Mouse (Mus musculus): ENCODE measurements around the gene Got2. TPM values are rescaled to one million over a fixed set of nuclear protein-coding genes. Genes with fewer than 3 reads are reported as not detected.
"Not testable (repeated sequence)": the region's sequence is repeated elsewhere in the genome, so short reads cannot be mapped to it uniquely, and the experiment has no call there.

The Got2 gene
- polyA plus RNA-seq, 1 experiment: not detected

GRCm38 (mm10) chr8:95832603-95833434 lies 55.5 kb downstream of the Got2 start:
- TF ChIP-seq CTCF (IDR thresholded peaks at IDR 0.05; ENCODE audit: insufficient read depth, low read depth, low read length): no peak
- no peak for TF ChIP-seq POLR2A (IDR thresholded peaks at IDR 0.05; ENCODE audit: insufficient read depth, low read depth, low read length)
- 18% methylated on average over 16 of the region's 16 CpGs for WGBS
- no peak overlapping the region for H3K27ac ChIP-seq (ENCODE audit: insufficient read depth, low read depth, low read length)
- H3K4me3 ChIP-seq (ENCODE audit: insufficient read depth, low read depth, low read length): no peak overlapping the region
- peaks cover 7% of the 10 kb centered on the region for H3K4me1 ChIP-seq (ENCODE audit: control insufficient read depth, insufficient read depth, low read length)

- H3K4me3 ChIP-seq (ENCODE audit: insufficient read depth, low read depth, low read length): no peak overlapping the region
- no peak overlapping the region for H3K27ac ChIP-seq (ENCODE audit: insufficient read depth, low read depth, low read length)
- H3K4me1 ChIP-seq (ENCODE audit: control insufficient read depth, insufficient read depth, low read length): peaks cover 7% of the 10 kb centered on the region
- WGBS: 79% methylated on average over 3 of the region's 3 CpGs
- TF ChIP-seq POLR2A (IDR thresholded peaks at IDR 0.05; ENCODE audit: insufficient read depth, low read depth, low read length): no peak
- no peak for TF ChIP-seq CTCF (IDR thresholded peaks at IDR 0.05; ENCODE audit: insufficient read depth, low read depth, low read length)
These were observed 58.2 kb downstream of the Got2 start for GRCm38 (mm10) chr8:95830144-95830543.

- not testable (repeated sequence) for H3K27ac ChIP-seq (ENCODE audit: insufficient read depth, low read depth, low read length); H3K4me3 ChIP-seq (ENCODE audit: insufficient read depth, low read depth, low read length); H3K4me1 ChIP-seq (ENCODE audit: control insufficient read depth, insufficient read depth, low read length)
- WGBS: 68% methylated on average over 25 of the region's 25 CpGs
These were observed 63.2 kb downstream of the Got2 start, which contains the start of gene Sap18b for GRCm38 (mm10) chr8:95825162-95825561. Sap18b (plus strand) TSS chr8:95825346.

- Histone ChIP-seq H3K27ac (ENCODE audit: insufficient read depth, low read depth, low read length) (no peak overlapping the region), H3K4me3 (ENCODE audit: insufficient read depth, low read depth, low read length) (no peak overlapping the region), H3K4me1 (ENCODE audit: control insufficient read depth, insufficient read depth, low read length) (no peaks in the 10 kb centered on the region)
- WGBS: 82% methylated on average over 3 of the region's 3 CpGs
- TF ChIP-seq POLR2A (IDR thresholded peaks at IDR 0.05; ENCODE audit: insufficient read depth, low read depth, low read length) (no peak), CTCF (IDR thresholded peaks at IDR 0.05; ENCODE audit: insufficient read depth, low read depth, low read length) (no peak)
These were observed 65.6 kb downstream of the Got2 start for GRCm38 (mm10) chr8:95822699-95823098.

- H3K27ac ChIP-seq (ENCODE audit: insufficient read depth, low read depth, low read length): no peak overlapping the region
- TF ChIP-seq CTCF (IDR thresholded peaks at IDR 0.05; ENCODE audit: insufficient read depth, low read depth, low read length) (no peak), POLR2A (IDR thresholded peaks at IDR 0.05; ENCODE audit: insufficient read depth, low read depth, low read length) (no peak)
- no peak overlapping the region for H3K4me3 ChIP-seq (ENCODE audit: insufficient read depth, low read depth, low read length)
- WGBS: 83% methylated on average over 5 of the region's 5 CpGs
- no peaks in the 10 kb centered on the region for H3K4me1 ChIP-seq (ENCODE audit: control insufficient read depth, insufficient read depth, low read length)
These were observed 66.3 kb downstream of the Got2 start for GRCm38 (mm10) chr8:95822096-95822495.

- TF ChIP-seq CTCF (IDR thresholded peaks at IDR 0.05; ENCODE audit: insufficient read depth, low read depth, low read length): no peak
- no peak for TF ChIP-seq POLR2A (IDR thresholded peaks at IDR 0.05; ENCODE audit: insufficient read depth, low read depth, low read length)
- H3K27ac ChIP-seq (ENCODE audit: insufficient read depth, low read depth, low read length): no peak overlapping the region
- 90% methylated on average over 6 of the region's 6 CpGs for WGBS
- no peak overlapping the region for H3K4me3 ChIP-seq (ENCODE audit: insufficient read depth, low read depth, low read length)
- no peaks in the 10 kb centered on the region for H3K4me1 ChIP-seq (ENCODE audit: control insufficient read depth, insufficient read depth, low read length)
These were observed 67.1 kb downstream of the Got2 start for GRCm38 (mm10) chr8:95821266-95821665.

GRCm38 (mm10) chr8:95818211-95818610 lies 70.1 kb downstream of the Got2 start:
- 45% methylated on average over 1 of the region's 1 CpGs for WGBS
- H3K4me3 ChIP-seq (ENCODE audit: insufficient read depth, low read depth, low read length): no peak overlapping the region
- no peak for TF ChIP-seq CTCF (IDR thresholded peaks at IDR 0.05; ENCODE audit: insufficient read depth, low read depth, low read length)
- no peak for TF ChIP-seq POLR2A (IDR thresholded peaks at IDR 0.05; ENCODE audit: insufficient read depth, low read depth, low read length)
- no peaks in the 10 kb centered on the region for H3K4me1 ChIP-seq (ENCODE audit: control insufficient read depth, insufficient read depth, low read length)
- no peak overlapping the region for H3K27ac ChIP-seq (ENCODE audit: insufficient read depth, low read depth, low read length)

- WGBS: 72% methylated on average over 3 of the region's 3 CpGs
- no peak overlapping the region for H3K4me3 ChIP-seq (ENCODE audit: insufficient read depth, low read depth, low read length)
These were observed 70.8 kb downstream of the Got2 start for GRCm38 (mm10) chr8:95817597-95817996.

GRCm38 (mm10) chr8:95816044-95816708 lies 72.2 kb downstream of the Got2 start:
- TF ChIP-seq CTCF (IDR thresholded peaks at IDR 0.05; ENCODE audit: insufficient read depth, low read depth, low read length): no peak
- TF ChIP-seq POLR2A (IDR thresholded peaks at IDR 0.05; ENCODE audit: insufficient read depth, low read depth, low read length): no peak
- no peak overlapping the region for H3K27ac ChIP-seq (ENCODE audit: insufficient read depth, low read depth, low read length)
- 60% methylated on average over 6 of the region's 6 CpGs for WGBS
- no peak overlapping the region for H3K4me3 ChIP-seq (ENCODE audit: insufficient read depth, low read depth, low read length)
- H3K4me1 ChIP-seq (ENCODE audit: control insufficient read depth, insufficient read depth, low read length): no peaks in the 10 kb centered on the region

More at GRCm38 (mm10) chr8:95817597-95817996, 70.8 kb downstream of the Got2 start:
- H3K27ac ChIP-seq (ENCODE audit: insufficient read depth, low read depth, low read length): no peak overlapping the region
- TF ChIP-seq CTCF (IDR thresholded peaks at IDR 0.05; ENCODE audit: insufficient read depth, low read depth, low read length): no peak
- TF ChIP-seq POLR2A (IDR thresholded peaks at IDR 0.05; ENCODE audit: insufficient read depth, low read depth, low read length): no peak
- H3K4me1 ChIP-seq (ENCODE audit: control insufficient read depth, insufficient read depth, low read length): no peaks in the 10 kb centered on the region

Other genes with a start within 250 kb of the Got2 start
- gene Ndrg4, start 211.6 kb downstream of the Got2 start, polyA plus RNA-seq (2012; ENCODE audit: insufficient read depth, insufficient read length, low replicate concordance, missing spikeins): 472 and 1,489 TPM in 2 replicates
- gene Setd6, start 172.7 kb downstream of the Got2 start, polyA plus RNA-seq (2012; ENCODE audit: insufficient read depth, insufficient read length, low replicate concordance, missing spikeins): not detected in 2 replicates
- gene Cnot1, start 81.1 kb downstream of the Got2 start, polyA plus RNA-seq (2012; ENCODE audit: insufficient read depth, insufficient read length, low replicate concordance, missing spikeins): 231 TPM in 1 of 2 replicates, not detected in the other
- not detected in 2 replicates for gene Sap18b, start 63.2 kb downstream of the Got2 start, polyA plus RNA-seq (2012; ENCODE audit: insufficient read depth, insufficient read length, low replicate concordance, missing spikeins)
- not detected in 2 replicates for gene Slc38a7, start 35.0 kb downstream of the Got2 start, polyA plus RNA-seq (2012; ENCODE audit: insufficient read depth, insufficient read length, low replicate concordance, missing spikeins)